Mouse (Mus musculus): Measurements from ENCODE around the gene Gm15557.

DNA sequence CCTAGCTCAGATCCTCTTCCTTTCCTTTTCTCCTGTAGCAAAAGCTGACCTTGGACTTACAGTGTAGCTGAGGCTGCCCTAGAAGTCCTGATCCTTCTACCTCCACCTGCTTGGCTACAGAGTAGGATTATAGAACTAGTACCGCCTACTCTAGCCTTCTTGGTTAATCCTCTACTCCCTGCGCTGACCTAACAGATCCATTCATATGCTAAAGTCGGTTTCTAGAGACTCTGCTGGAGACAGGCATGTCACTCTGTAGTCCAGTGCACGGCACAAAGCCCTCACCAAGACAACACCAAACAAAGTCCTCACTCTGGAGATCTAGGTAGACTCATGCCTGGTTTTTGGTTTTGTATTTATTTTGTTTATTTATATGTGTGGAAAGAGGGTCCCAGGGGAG, 6.0 kb downstream of the Gm15557 start:
- TF ChIP-seq CTCF (conservative IDR thresholded peaks at IDR 0.05; ENCODE audit: low read length) (no peak), NANOG (IDR thresholded peaks at IDR 0.05; ENCODE audit: borderline replicate concordance, low read length) (no peak)
